Mouse (Mus musculus): ENCODE results near the gene Gpr132.

DNA sequence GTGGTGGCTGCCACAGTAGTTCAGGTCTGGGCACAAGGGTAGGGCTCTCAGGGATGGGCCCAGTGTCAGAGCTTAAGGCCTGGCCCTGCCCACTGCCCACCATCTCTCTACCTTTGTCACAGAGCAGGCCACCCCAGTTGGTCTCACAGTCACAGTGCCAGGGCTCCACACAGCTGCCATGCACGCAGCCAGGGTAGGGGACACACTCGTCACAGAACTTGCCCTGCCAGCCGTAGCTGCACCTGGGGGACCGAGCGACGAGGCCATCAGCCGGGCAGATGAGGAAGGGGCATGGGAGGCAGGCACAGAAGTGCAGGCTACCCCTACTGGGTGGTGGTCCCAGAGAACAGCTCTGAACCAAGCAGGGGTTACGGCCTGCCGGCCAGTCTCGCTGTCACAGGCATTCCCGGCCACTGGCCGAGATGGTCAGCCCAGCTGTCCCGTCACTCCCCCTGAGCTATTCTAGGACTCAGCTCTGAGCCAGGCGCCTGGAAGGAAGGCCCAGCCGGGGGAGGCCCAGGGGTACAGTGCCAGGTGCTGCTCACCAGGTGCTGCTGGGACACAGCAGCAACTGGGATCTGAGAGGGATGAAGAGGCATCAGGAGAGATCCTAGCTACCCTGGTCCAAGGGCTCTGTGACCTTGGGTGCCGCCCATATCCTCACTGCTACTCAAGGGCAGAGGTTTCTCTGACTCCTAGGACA, 48.8 kb upstream of the Gpr132 start:
- TF ChIP-seq CTCF (IDR thresholded peaks at IDR 0.05; ENCODE audit: extremely low read depth, insufficient read depth, insufficient read length, insufficient replicate concordance) = no peak
- TF ChIP-seq POLR2A (IDR thresholded peaks at IDR 0.05; ENCODE audit: low read depth, low read length) = no peak

All from spleen, adult 2 months (tissue).